Comparison of ENCODE assay signal across 9 mouse cellular contexts in genomic region chr1:52816232-52816891, GRCm38 (mm10). TPM values are rescaled to one million over a fixed set of nuclear protein-coding genes. Genes with fewer than 3 reads are reported as not detected.
DNase-seq lines count a peak whose midpoint lies in the region; ATAC-seq and TF ChIP-seq lines count a peak whose summit lies in the region.
"Had no signal": no experiment of that assay in that cellular context is flagged by ENCODE, and none has a peak within 500 bp of the region (broad histone marks: within the 10 kb centered on the region; RNA-seq: fewer than 3 reads in every experiment).

No protein-coding gene starts in this region.

- H3K4me2 ChIP-seq in heart, embryonic 16.5 days (ENCODE audit: low read depth, low read length): peak overlapping the region; percentile 75
- peak overlapping the region; percentile 64 for H3K4me2 ChIP-seq in limb, embryonic 14.5 days (replicated peaks; ENCODE audit: low read depth, low read length, severe bottlenecking)
- H3K4me2 ChIP-seq in neural tube, embryonic 15.5 days: peak overlapping the region; percentile 86

- H3K27ac ChIP-seq in heart, embryonic 16.5 days (ENCODE audit: low read length): 0 out of 2 replicates have a peak overlapping the region, but pooled peaks have one; percentile 21
- H3K27ac ChIP-seq in limb, embryonic 14.5 days (replicated peaks; ENCODE audit: low read depth, low read length): peak overlapping the region; percentile 89; the same call in 1 of the 2 replicates
- peak overlapping the region; percentile 92 for H3K27ac ChIP-seq in neural tube, embryonic 15.5 days (replicated peaks)

- peak overlapping the region; percentile 81 for H3K9ac ChIP-seq in heart, embryonic 16.5 days (ENCODE audit: low read length)
- H3K9ac ChIP-seq in limb, embryonic 14.5 days (ENCODE audit: low read depth, low read length, severe bottlenecking): peak overlapping the region; percentile 92
- peak overlapping the region; percentile 92 for H3K9ac ChIP-seq in neural tube, embryonic 15.5 days (replicated peaks)

- H3K27me3 ChIP-seq in heart, embryonic 16.5 days (ENCODE audit: control insufficient read depth, insufficient read depth, low read length): no peaks in the 10 kb centered on the region
- no peaks in the 10 kb centered on the region for H3K27me3 ChIP-seq in limb, embryonic 14.5 days (ENCODE audit: control insufficient read depth, insufficient read depth, low read length)
- no peaks in the 10 kb centered on the region for H3K27me3 ChIP-seq in neural tube, embryonic 15.5 days (replicated peaks)
- H3K27me3 ChIP-seq: Patski had no signal

- intact Hi-C loops in gastrocnemius, postnatal 14 days (cut with DNase I; ENCODE audit: low total_unique reads): no loop called here

- 43% methylated on average over 13 of the region's 13 CpGs for WGBS in heart, embryonic 16.5 days
- 34% methylated on average over 13 of the region's 13 CpGs for WGBS in limb, embryonic 14.5 days
- WGBS in neural tube, embryonic 15.5 days: 63% methylated on average over 13 of the region's 13 CpGs

- DNase-seq in gastrocnemius, postnatal 25 days: peak; percentile 18
- no peak for DNase-seq in gastrocnemius, postnatal 14 days
- DNase-seq in cerebellum, postnatal 25 days: peak; percentile 47 to 48
- peak; percentile 72 for DNase-seq in limb, embryonic 14.5 days (ENCODE audit: low spot score)
- no peak for DNase-seq in urinary bladder, postnatal 14 days (ENCODE audit: low spot score)

- H3K9me3 ChIP-seq in heart, embryonic 16.5 days (replicated peaks; ENCODE audit: control insufficient read depth, low read length): no peaks in the 10 kb centered on the region
- H3K9me3 ChIP-seq in limb, embryonic 14.5 days (ENCODE audit: control insufficient read depth, low read length): no peaks in the 10 kb centered on the region
- H3K9me3 ChIP-seq in neural tube, embryonic 15.5 days (replicated peaks): no peaks in the 10 kb centered on the region

- H3K4me1 ChIP-seq in heart, embryonic 16.5 days (ENCODE audit: control insufficient read depth, insufficient read depth, low read length): peaks cover 7% of the 10 kb centered on the region
- H3K4me1 ChIP-seq in limb, embryonic 14.5 days (ENCODE audit: control insufficient read depth, insufficient read depth, low read length): peaks cover 17% of the 10 kb centered on the region
- H3K4me1 ChIP-seq in neural tube, embryonic 15.5 days: peaks cover 28% of the 10 kb centered on the region

- TF ChIP-seq POLR2A in limb, embryonic 14.5 days (IDR thresholded peaks at IDR 0.05; ENCODE audit: borderline replicate concordance, extremely low read depth, insufficient read depth, insufficient read length): no peak

- no peak for ATAC-seq in heart, embryonic 16.5 days (replicated peaks; ENCODE audit: extremely low read depth, insufficient read depth, low FRiP score)
- ATAC-seq in limb, embryonic 14.5 days (ENCODE audit: low FRiP score, low read depth): peak; percentile 24; the same call in 1 of the 2 replicates
- peak; percentile 19 for ATAC-seq in neural tube, embryonic 15.5 days (ENCODE audit: low FRiP score)
- ATAC-seq in erythroblast, adult 5-6 weeks (replicated peaks; ENCODE audit: low FRiP score, poor library complexity, severe bottlenecking): no peak

- peak overlapping the region; percentile 84 for H3K4me3 ChIP-seq in heart, embryonic 16.5 days (ENCODE audit: low read length)
- H3K4me3 ChIP-seq in limb, embryonic 14.5 days (replicated peaks; ENCODE audit: low read length): peak overlapping the region; percentile 76
- peak overlapping the region; percentile 74 for H3K4me3 ChIP-seq in neural tube, embryonic 15.5 days (replicated peaks)

- no peaks in the 10 kb centered on the region for H3K36me3 ChIP-seq in heart, embryonic 16.5 days (ENCODE audit: control insufficient read depth, insufficient read depth)
- no peaks in the 10 kb centered on the region for H3K36me3 ChIP-seq in limb, embryonic 14.5 days (ENCODE audit: control insufficient read depth, insufficient read depth, low read length)
- H3K36me3 ChIP-seq in neural tube, embryonic 15.5 days: no peaks in the 10 kb centered on the region

RNA-seq across cellular contexts. Expression of gene Inpp1, which starts 1.1 kb away (rescaled TPM):
- 1 to 10 TPM; 5.3 to 9.5 TPM for total RNA-seq in gastrocnemius, postnatal 25 days (2021)
- 1 to 10 TPM; 8.7 to 8.9 TPM for total RNA-seq in gastrocnemius, postnatal 14 days (2021)
- 17.5 and 18.6 TPM in 2 replicates for polyA plus RNA-seq in heart, embryonic 16.5 days (2015; fragmentation: Nextera tagmentation; extraction: Ambion mirVana)
- polyA plus RNA-seq in limb, embryonic 14.5 days (2012; rRNA removed): 17.2 and 19.9 TPM in 2 replicates
- 14.3 and 15.9 TPM in 2 replicates for polyA plus RNA-seq in limb, embryonic 14.5 days (2014; fragmentation: Nextera tagmentation; extraction: Ambion mirVana)
- 47.1 and 47.5 TPM in 2 replicates for polyA plus RNA-seq in neural tube, embryonic 15.5 days (2015; fragmentation: Nextera tagmentation; extraction: Ambion mirVana)
- total RNA-seq in erythroblast, adult 5-6 weeks (2015; ENCODE audit: low replicate concordance): 2.7 and 4.6 TPM in 2 replicates
- 5.2 and 6.5 TPM in 2 replicates for total RNA-seq in erythroblast, adult 5-6 weeks (2017; ENCODE audit: low replicate concordance)

RNA-seq across cellular contexts. Expression of gene Hibch, which starts 28.4 kb away (rescaled TPM):
- 10 to 100 TPM; 35.9 to 37.8 TPM for total RNA-seq in gastrocnemius, postnatal 25 days (2021)
- 10 to 100 TPM; 31.5 to 37.3 TPM for total RNA-seq in gastrocnemius, postnatal 14 days (2021)
- polyA plus RNA-seq in heart, embryonic 16.5 days (2015; fragmentation: Nextera tagmentation; extraction: Ambion mirVana): 34.8 and 35.5 TPM in 2 replicates
- 18.4 and 20.4 TPM in 2 replicates for polyA plus RNA-seq in limb, embryonic 14.5 days (2012; rRNA removed)
- polyA plus RNA-seq in limb, embryonic 14.5 days (2014; fragmentation: Nextera tagmentation; extraction: Ambion mirVana): 24.4 and 25.7 TPM in 2 replicates
- polyA plus RNA-seq in neural tube, embryonic 15.5 days (2015; fragmentation: Nextera tagmentation; extraction: Ambion mirVana): 29.2 and 30.9 TPM in 2 replicates
- total RNA-seq in erythroblast, adult 5-6 weeks (2015; ENCODE audit: low replicate concordance): 14.2 and 15.5 TPM in 2 replicates
- 16.9 and 20.4 TPM in 2 replicates for total RNA-seq in erythroblast, adult 5-6 weeks (2017; ENCODE audit: low replicate concordance)

Comparison
In these comparisons a context has a peak if more than half of its experiments do, and no peak if none do; other contexts are left out.
1. DNase-seq: peak in gastrocnemius, postnatal 25 days (single experiment), cerebellum, postnatal 25 days (2 of 2) and limb, embryonic 14.5 days (single experiment); none in gastrocnemius, postnatal 14 days (single experiment) and urinary bladder, postnatal 14 days (single experiment).
2. ATAC-seq: peak in limb, embryonic 14.5 days (single experiment) and neural tube, embryonic 15.5 days (single experiment); none in heart, embryonic 16.5 days (single experiment) and erythroblast, adult 5-6 weeks (single experiment).
3. H3K27ac ChIP-seq: peak in every context shown above with its lines; median percentile 92 in neural tube, embryonic 15.5 days; 89 in limb, embryonic 14.5 days; 21 in heart, embryonic 16.5 days.
4. Peak in every context shown above with its lines, with median percentiles within 50 percentile points of each other: H3K4me2 ChIP-seq, H3K4me3 ChIP-seq and H3K9ac ChIP-seq.